Mouse (Mus musculus): ENCODE measurements around the gene Kdelc2. TPM values are rescaled to one million over a fixed set of nuclear protein-coding genes. Genes with fewer than 3 reads are reported as not detected.

Kdelc2 gene
- 1 to 10 TPM; 6.7 to 7.6 TPM for total RNA-seq (2021)
- long read RNA-seq, partial matches to known transcripts: 2 of 6 reads
- long read RNA-seq, other reads (novel, unspliced or antisense): 0 of 6 reads

- peak; percentile 63 to 74 for DNase-seq (ENCODE audit: low spot score in 2 of 2)
Observed at GRCm38 (mm10) chr9:53383951-53384866, at the start of gene Kdelc2. Kdelc2 (plus strand) TSS chr9:53384025.

GRCm38 (mm10) chr9:53335131-53335530 lies 48.7 kb upstream of the Kdelc2 start:
- no peak for DNase-seq (ENCODE audit: low spot score in 2 of 2)

- DNase-seq (ENCODE audit: low spot score in 2 of 2): no peak
Observed at GRCm38 (mm10) chr9:53339603-53340002, 44.2 kb upstream of the Kdelc2 start.

GRCm38 (mm10) chr9:53340328-53340916 lies 43.4 kb upstream of the Kdelc2 start:
- DNase-seq (ENCODE audit: low spot score in 2 of 2): no peak

GRCm38 (mm10) chr9:53340969-53341368 lies 42.9 kb upstream of the Kdelc2 start:
- DNase-seq (ENCODE audit: low spot score in 2 of 2): peak in 1 of 2 experiments; percentile 7

- DNase-seq (ENCODE audit: low spot score in 2 of 2): no peak
Observed at GRCm38 (mm10) chr9:53341981-53342380, 41.8 kb upstream of the Kdelc2 start.

- DNase-seq (ENCODE audit: low spot score in 2 of 2): no peak
Observed at GRCm38 (mm10) chr9:53344646-53345432, 39.0 kb upstream of the Kdelc2 start.

- DNase-seq (ENCODE audit: low spot score in 2 of 2): no peak
Observed at GRCm38 (mm10) chr9:53345728-53346127, 38.1 kb upstream of the Kdelc2 start.

- no peak for DNase-seq (ENCODE audit: low spot score in 2 of 2)
Observed at GRCm38 (mm10) chr9:53346402-53346801, 37.4 kb upstream of the Kdelc2 start.

- no peak for DNase-seq (ENCODE audit: low spot score in 2 of 2)
Observed at GRCm38 (mm10) chr9:53349211-53349610, 34.6 kb upstream of the Kdelc2 start.

GRCm38 (mm10) chr9:53350331-53350730 lies 33.5 kb upstream of the Kdelc2 start:
- DNase-seq (ENCODE audit: low spot score in 2 of 2): no peak

- no peak for DNase-seq (ENCODE audit: low spot score in 2 of 2)
Observed at GRCm38 (mm10) chr9:53351899-53352298, 31.9 kb upstream of the Kdelc2 start.

- no peak for DNase-seq (ENCODE audit: low spot score in 2 of 2)
Observed at GRCm38 (mm10) chr9:53353161-53353560, 30.7 kb upstream of the Kdelc2 start.

GRCm38 (mm10) chr9:53356219-53357155 lies 27.3 kb upstream of the Kdelc2 start:
- DNase-seq (ENCODE audit: low spot score in 2 of 2): no peak

GRCm38 (mm10) chr9:53371339-53371738 lies 12.5 kb upstream of the Kdelc2 start:
- no peak for DNase-seq (ENCODE audit: low spot score in 2 of 2)

- DNase-seq (ENCODE audit: low spot score in 2 of 2): no peak
Observed at GRCm38 (mm10) chr9:53375907-53376306, 7.9 kb upstream of the Kdelc2 start.

- no peak for DNase-seq (ENCODE audit: low spot score in 2 of 2)
Observed at GRCm38 (mm10) chr9:53376820-53377219, 7.0 kb upstream of the Kdelc2 start.

GRCm38 (mm10) chr9:53377597-53377996 lies 6.2 kb upstream of the Kdelc2 start:
- DNase-seq (ENCODE audit: low spot score in 2 of 2): no peak

GRCm38 (mm10) chr9:53378171-53378570 lies 5.7 kb upstream of the Kdelc2 start:
- no peak for DNase-seq (ENCODE audit: low spot score in 2 of 2)

GRCm38 (mm10) chr9:53380595-53380994 lies 3.2 kb upstream of the Kdelc2 start:
- no peak for DNase-seq (ENCODE audit: low spot score in 2 of 2)
